Mouse (Mus musculus) limb, embryonic 14.5 days (tissue): ENCODE results near the gene Ccr1. TPM values are rescaled to one million over a fixed set of nuclear protein-coding genes. Genes with fewer than 3 reads are reported as not detected.

Source experiments
- ATAC-seq: fragments of 200-750 bp; cut with Nextera tagmentation; 2 replicates; pipeline ENCODE4 v1.8.0; 2017; ENCODE audit warnings: low read depth, moderate number of reproducible peaks, moderate TSS enrichment; ENCODE audit not compliant: low FRiP score
- DNase-seq: peaks from one replicate; pipeline ENCODE4 v3.0.0-alpha.2; 2015; ENCODE audit warnings: low spot score
- H3K27ac ChIP-seq: fragments of 300-500 bp; sonication (generic); replicated peaks from 2 replicates; pipeline ENCODE4 v1.5.1; 2014; ENCODE audit warnings: low read depth, mild to moderate bottlenecking, low read length, moderate library complexity, mixed read lengths
- H3K27me3 ChIP-seq: fragments of 300-500 bp; sonication (generic); 2 replicates; pipeline ENCODE4 v1.6.1; 2014; ENCODE audit warnings: low read length, mixed read lengths; ENCODE audit not compliant: control insufficient read depth, insufficient read depth
- H3K36me3 ChIP-seq: fragments of 300-500 bp; sonication (generic); 2 replicates; pipeline ENCODE4 v1.6.1; 2014; ENCODE audit warnings: mild to moderate bottlenecking, low read length, moderate library complexity, mixed read lengths; ENCODE audit not compliant: control insufficient read depth, insufficient read depth
- H3K4me1 ChIP-seq: fragments of 300-500 bp; sonication (generic); 2 replicates; pipeline ENCODE4 v1.6.1; 2014; ENCODE audit warnings: antibody characterized with exemption, low read length, mixed read lengths; ENCODE audit not compliant: control insufficient read depth, insufficient read depth
- H3K4me2 ChIP-seq: fragments of 300-500 bp; sonication (generic); replicated peaks from 2 replicates; pipeline ENCODE4 v1.6.1; 2014; ENCODE audit warnings: low read depth, mild to moderate bottlenecking, low read length, moderate library complexity; ENCODE audit not compliant: severe bottlenecking
- H3K4me3 ChIP-seq: fragments of 300-500 bp; sonication (generic); replicated peaks from 2 replicates; pipeline ENCODE4 v1.5.1; 2014; ENCODE audit warnings: low read length
- H3K9ac ChIP-seq: fragments of 300-500 bp; sonication (generic); 2 replicates; pipeline ENCODE4 v1.6.1; 2014; ENCODE audit warnings: mild to moderate bottlenecking, low read depth, low read length, moderate library complexity; ENCODE audit not compliant: severe bottlenecking
- H3K9me3 ChIP-seq: fragments of 300-500 bp; sonication (generic); 2 replicates; pipeline ENCODE4 v1.6.1; 2016; ENCODE audit warnings: low read length; ENCODE audit not compliant: control insufficient read depth
- POLR2A ChIP-seq: fragments of 200-500 bp; IDR thresholded peaks from 2 replicates; pipeline ENCODE4 v1.8.0; 2012; ENCODE audit warnings: inconsistent platforms, mild to moderate bottlenecking, moderate library complexity, borderline replicate concordance; ENCODE audit not compliant: insufficient read depth, insufficient read length; ENCODE audit errors: extremely low read depth
- WGBS: fragments of 180-500 bp; shearing (Covaris S2); extraction: QIAGEN DNeasy Blood & Tissue Kit; methylation state at CpG from one replicate; pipeline ENCODE4 v1.1.7; 2014; 5-methylcytosine and 5-hydroxymethylcytosine counted together
- polyA plus RNA-seq, 2 experiments: library from polyadenylated mRNA; depleted of rRNA in 1 of 2; stranded (reverse) in 1 of 2; unstranded in 1 of 2; fragments of >200 nt; fragmentation: Nextera tagmentation in 1 of 2; extraction: Ambion mirVana in 1 of 2; gene quantifications; 2 replicates each; pipeline versions ENCODE4 v1.2.1 to v1.2.3; 2012 to 2014

Gene Ccr1
- polyA plus RNA-seq, 2 experiments = 3.2 to 3.4 TPM

GRCm38 (mm10) chr9:123932911-123933675, 35.4 kb downstream of the Ccr1 start:
- no peak overlapping the region for H3K4me2 ChIP-seq
- H3K27me3 ChIP-seq = no peaks in the 10 kb centered on the region
- no peak overlapping the region for H3K9ac ChIP-seq
- no peaks in the 10 kb centered on the region for H3K9me3 ChIP-seq
- TF ChIP-seq POLR2A = no peak
- H3K27ac ChIP-seq = no peak overlapping the region
- H3K36me3 ChIP-seq = no peaks in the 10 kb centered on the region
- ATAC-seq (no peak), DNase-seq (no peak)
- no peak overlapping the region for H3K4me3 ChIP-seq
- WGBS = 94% methylated on average over 19 of the region's 19 CpGs
- H3K4me1 ChIP-seq = no peaks in the 10 kb centered on the region

GRCm38 (mm10) chr9:123931761-123932700, 36.5 kb downstream of the Ccr1 start:
- Histone ChIP-seq H3K4me1 (no peaks in the 10 kb centered on the region), H3K36me3 (no peaks in the 10 kb centered on the region), H3K9ac (no peak overlapping the region), H3K9me3 (no peaks in the 10 kb centered on the region), H3K27me3 (no peaks in the 10 kb centered on the region), H3K27ac (no peak overlapping the region), H3K4me3 (no peak overlapping the region), H3K4me2 (no peak overlapping the region)
- WGBS = 75% methylated on average over 5 of the region's 6 CpGs
- no peak for DNase-seq
- no peak for ATAC-seq
- TF ChIP-seq POLR2A = no peak

- Histone ChIP-seq H3K9me3 (no peaks in the 10 kb centered on the region), H3K27ac (no peak overlapping the region), H3K4me1 (no peaks in the 10 kb centered on the region), H3K4me2 (no peak overlapping the region), H3K4me3 (no peak overlapping the region), H3K36me3 (no peaks in the 10 kb centered on the region), H3K9ac (no peak overlapping the region), H3K27me3 (no peaks in the 10 kb centered on the region)
- WGBS = 92% methylated on average over 3 of the region's 3 CpGs
- no peak for TF ChIP-seq POLR2A
- DNase-seq (no peak), ATAC-seq (no peak)
Measured at GRCm38 (mm10) chr9:123930926-123931325, 37.6 kb downstream of the Ccr1 start.

GRCm38 (mm10) chr9:123930476-123930875, 38.0 kb downstream of the Ccr1 start:
- ATAC-seq = no peak
- 65% methylated on average over 3 of the region's 3 CpGs for WGBS
- Histone ChIP-seq H3K9me3 (no peaks in the 10 kb centered on the region), H3K36me3 (no peaks in the 10 kb centered on the region), H3K27ac (no peak overlapping the region), H3K4me1 (no peaks in the 10 kb centered on the region), H3K4me3 (no peak overlapping the region), H3K27me3 (no peaks in the 10 kb centered on the region), H3K4me2 (no peak overlapping the region), H3K9ac (no peak overlapping the region)
- no peak for TF ChIP-seq POLR2A
- no peak for DNase-seq

- Histone ChIP-seq H3K4me3 (no peak overlapping the region), H3K9ac (no peak overlapping the region), H3K9me3 (no peaks in the 10 kb centered on the region), H3K36me3 (no peaks in the 10 kb centered on the region), H3K27me3 (no peaks in the 10 kb centered on the region), H3K4me2 (no peak overlapping the region), H3K27ac (no peak overlapping the region), H3K4me1 (no peaks in the 10 kb centered on the region)
- ATAC-seq (no peak), DNase-seq (no peak)
- WGBS = 88% methylated on average over 4 of the region's 4 CpGs
- TF ChIP-seq POLR2A = no peak
Measured at GRCm38 (mm10) chr9:123929936-123930335, 38.6 kb downstream of the Ccr1 start.
